Mouse (Mus musculus): ENCODE measurements around the gene Negr1.

- TF ChIP-seq USF2 (conservative IDR thresholded peaks at IDR 0.05; ENCODE audit: low read depth, low read length) (no peak), E2F4 (IDR thresholded peaks at IDR 0.05; ENCODE audit: insufficient replicate concordance, low read depth, low read length) (no peak)
These were observed 86.8 kb downstream of the Negr1 start for GRCm38 (mm10) chr3:156648378-156648777.
